Mouse (Mus musculus) retina, postnatal 7 days (tissue): ENCODE data around the gene Galnt3.
A peak's percentile ranks its signal among the peaks of the same experiment; 100 is the strongest.

ENCODE experiments used
- DNase-seq: peaks from one replicate; pipeline ENCODE4 v3.0.0-alpha.2; 2012; ENCODE audit warnings: low read depth, low spot score

The Galnt3 gene

GRCm38 (mm10) chr2:66107864-66108514, 16.8 kb downstream of the Galnt3 start:
- no peak for DNase-seq

GRCm38 (mm10) chr2:66103740-66104436, 20.9 kb downstream of the Galnt3 start:
- no peak for DNase-seq

GRCm38 (mm10) chr2:66101686-66102304, 23.0 kb downstream of the Galnt3 start:
- no peak for DNase-seq

DNA sequence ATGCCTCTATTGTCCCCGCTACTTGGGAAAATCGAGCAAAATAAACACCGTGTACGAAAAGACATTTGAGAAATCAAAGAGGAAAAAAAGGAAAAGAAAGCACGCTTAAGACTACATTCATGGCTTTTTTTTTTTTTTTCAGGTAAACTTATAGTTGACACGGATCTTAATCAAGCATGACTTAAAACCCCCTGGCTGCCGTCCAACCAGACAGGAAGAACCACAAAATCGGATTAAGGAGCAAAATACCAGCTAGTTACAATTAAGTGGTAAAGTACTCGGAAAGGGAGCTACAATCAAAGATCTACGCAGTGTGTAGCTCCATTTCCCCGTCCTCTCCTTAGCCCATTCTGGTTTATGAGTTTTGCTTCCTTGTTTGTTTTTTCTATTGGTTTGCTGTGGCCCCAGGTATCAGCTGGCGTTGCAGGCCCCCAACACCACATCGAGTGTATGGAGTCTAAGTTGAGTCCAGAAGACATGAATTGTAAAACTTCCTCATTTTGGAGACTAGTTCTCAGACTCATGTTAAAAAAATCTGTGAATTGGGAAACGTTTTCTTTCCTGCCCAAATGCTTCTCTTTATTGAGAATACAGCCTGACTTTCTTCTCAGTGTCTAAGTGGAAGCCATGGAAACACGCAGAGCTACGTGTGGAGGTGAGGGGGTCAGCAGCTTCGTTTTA, 24.0 kb downstream of the Galnt3 start:
- DNase-seq, result peak; percentile 33

GRCm38 (mm10) chr2:66100239-66100638, 24.6 kb downstream of the Galnt3 start:
- no peak for DNase-seq

DNA sequence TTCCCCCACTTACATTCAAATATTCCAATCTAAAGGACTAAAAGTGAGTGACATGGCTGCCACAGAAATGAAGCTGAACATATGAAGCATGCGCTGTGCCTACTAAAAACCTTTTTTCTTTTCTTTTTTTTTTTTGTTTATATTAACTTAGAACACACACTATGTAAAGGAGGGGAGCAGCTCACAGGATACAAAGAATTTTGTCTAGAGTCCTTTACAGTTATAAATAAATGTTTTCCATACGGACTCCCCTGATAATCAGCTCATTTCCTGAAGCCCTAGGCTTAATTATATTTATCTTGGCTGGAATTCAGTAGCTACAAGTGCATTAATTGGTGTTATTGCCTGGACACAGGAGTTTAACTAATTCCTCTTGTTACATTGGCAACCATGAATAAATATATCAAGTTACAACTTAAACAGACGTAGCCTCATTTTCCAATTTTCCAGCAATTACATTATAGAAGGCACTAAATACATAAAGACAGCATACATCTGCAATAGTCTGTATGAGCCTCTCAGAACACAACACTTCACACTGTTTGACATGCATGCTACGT, 30.1 kb downstream of the Galnt3 start:
- DNase-seq, result no peak

DNA sequence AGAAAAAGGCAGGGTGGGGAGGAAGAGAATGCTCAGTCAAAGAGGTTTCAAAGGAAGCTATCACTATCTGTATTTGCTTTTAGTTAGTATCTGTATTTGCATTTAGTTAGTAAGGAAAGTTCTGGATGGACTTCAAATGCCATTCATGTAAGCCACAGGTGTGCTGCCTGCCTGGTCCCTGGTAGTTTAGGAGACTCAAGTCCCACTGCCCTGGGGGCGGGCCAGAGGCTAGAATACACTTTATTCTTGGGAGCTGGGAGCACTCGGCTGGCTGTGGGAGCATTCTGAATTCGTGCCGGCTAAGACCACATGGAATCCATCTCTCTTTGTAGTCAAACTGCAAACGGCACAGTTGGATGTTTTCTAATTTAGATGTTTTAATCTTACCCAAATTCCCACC, 33.5 kb downstream of the Galnt3 start:
- DNase-seq, result no peak

DNA sequence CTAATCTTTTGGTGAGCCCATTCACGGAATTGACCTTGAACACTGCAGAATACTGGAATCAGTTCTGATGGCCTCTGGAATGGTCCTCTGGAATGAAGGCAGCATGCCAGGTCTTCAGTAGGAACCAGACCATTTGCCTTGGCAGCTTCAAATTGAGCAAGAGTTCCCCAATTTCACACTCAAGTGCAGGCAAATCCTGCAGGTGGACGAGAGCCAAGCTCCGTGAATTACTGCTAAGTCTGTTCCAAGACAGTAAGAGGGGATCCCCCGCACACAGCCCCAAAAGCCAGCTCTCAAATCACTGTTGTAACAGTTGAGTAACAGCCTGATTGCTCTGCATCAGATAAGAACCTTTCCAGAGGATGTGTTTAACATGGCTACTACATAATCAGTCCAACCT, 42.9 kb downstream of the Galnt3 start:
- no peak for DNase-seq

- no peak for DNase-seq
These were observed 44.1 kb downstream of the Galnt3 start for GRCm38 (mm10) chr2:66080731-66081130.

DNA sequence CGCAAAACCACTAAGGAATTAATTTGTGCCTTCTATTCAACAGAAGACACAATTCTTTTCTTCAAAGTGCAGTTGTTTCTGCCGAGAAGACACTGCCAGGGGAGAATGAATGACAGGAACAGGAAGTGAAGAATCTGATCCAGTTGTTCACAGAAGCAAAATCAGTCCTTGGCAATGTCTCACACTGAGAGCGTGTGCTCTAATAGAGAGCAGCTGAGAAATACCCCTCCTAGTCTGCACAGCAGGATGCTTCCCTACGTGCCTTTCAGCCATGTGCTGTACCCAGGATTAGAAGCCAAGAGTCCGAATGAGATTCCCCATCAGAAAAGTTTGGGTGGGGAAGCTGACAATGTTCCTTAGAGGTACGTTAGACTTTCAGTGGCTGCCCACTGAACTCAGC, 55.3 kb downstream of the Galnt3 start:
- no peak for DNase-seq

GRCm38 (mm10) chr2:66063291-66063690, 61.5 kb downstream of the Galnt3 start:
- DNase-seq, result no peak

DNA sequence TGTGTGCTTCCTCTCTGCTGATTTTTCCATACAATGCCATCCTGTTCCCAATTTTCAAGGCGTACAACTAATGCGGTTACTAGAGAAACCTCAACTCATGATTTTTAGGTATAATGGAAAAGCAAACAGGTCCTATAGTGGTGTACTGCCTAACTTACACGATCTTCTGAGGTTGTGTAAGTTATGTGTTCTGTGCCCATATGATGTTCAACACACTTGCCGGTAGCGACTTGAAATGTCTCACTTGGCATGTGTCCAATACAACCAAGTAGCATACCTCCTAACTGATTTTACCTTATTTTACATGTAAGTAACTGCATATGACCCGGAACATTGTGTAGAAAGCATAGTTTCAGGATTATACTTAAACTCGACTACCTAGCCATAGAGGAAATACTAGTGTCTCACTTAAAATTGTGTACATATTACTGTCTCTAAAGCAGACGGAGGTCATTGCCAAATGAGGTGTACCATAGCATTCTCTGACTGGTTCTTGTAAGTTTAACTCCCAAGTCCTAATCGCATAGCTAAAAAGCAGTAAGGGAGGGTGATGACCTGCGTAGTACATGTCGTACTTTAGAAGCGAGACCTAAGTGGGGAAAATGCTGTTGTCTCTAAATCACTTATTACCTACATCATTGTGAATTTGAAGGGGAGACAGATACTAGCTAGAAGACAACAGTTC, 80.2 kb downstream of the Galnt3 start:
- DNase-seq, result no peak

DNA sequence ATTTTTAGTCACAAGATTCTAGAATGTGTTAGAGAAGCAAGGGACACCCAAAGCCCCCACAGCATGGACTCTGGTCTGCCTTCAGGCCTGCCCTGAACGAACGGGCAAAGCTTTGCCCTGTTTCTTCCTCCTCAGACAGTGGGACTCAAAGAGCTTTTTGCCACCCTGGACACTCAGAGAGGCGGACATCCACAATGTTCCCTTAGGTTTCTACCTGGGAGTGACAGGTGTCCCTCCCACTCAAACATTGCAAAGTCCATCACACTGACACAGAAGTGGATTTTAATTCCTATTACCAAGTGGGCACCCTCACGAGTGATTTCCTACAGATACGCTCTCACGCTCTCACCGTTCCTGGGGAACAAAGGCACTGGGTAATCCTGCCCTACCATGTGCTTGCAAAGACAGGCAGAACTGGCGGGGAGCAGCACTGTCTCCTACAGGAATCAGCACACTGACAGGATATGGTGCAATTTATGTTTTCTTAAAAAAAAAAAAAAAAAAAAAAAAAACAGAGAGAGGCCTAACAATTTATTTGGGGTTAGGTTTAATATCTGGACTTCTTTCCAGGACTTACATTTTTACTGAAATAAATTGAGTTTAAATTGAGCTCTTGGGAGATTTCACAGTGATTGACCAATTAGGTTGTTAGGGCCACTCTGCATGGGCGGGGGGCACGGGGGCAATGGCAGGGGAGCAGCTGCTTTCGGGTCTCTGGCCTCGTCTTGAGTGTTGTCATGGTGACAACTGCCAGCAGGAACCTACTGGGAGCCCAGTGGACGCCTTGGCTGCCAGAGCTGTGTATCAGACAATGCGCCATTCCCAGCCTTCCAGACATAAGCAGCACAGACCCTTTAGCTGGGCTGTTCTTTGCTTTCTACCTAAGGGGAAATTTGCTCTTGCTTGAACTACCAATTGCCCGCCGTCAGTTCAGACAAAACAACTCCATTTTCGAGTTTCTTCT, 81.1 kb downstream of the Galnt3 start:
- no peak for DNase-seq

- DNase-seq, result peak; percentile 76
These were observed 82.8 kb downstream of the Galnt3 start for GRCm38 (mm10) chr2:66041917-66042419.

DNA sequence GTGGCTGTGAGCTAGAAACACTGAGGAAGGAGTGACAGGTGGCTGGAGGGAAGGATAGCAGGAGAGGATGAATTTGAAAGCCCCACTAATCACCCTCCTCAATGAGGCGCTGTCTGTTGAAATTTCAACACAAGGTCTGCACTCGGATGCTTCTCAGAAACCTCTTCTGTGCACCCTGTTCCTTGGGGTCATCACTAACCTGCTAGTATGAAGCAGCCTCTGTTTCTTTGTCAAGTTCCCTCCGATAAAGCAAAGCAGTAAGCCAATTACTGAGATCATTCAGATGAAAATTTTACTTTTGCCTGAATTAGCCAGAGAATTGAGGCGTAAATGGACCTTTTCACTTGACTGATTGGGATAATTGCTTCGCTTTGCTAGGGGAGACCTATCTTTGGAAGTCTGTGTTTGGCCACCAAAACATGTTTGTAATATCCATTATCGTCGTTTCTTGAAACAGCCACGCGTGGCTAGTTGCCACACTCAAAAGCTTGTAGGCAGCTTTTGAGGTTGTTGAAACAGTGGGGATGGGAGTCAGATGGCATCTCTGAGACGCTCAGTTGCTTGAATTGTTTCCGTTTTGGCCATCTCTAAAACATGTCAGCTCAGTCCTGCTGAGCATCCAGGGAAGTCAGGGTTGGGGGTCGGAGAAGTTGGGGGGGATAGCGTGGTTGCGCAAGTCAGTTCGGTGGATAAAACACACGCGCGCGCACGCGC, 83.4 kb downstream of the Galnt3 start:
- DNase-seq, result peak; percentile 20

DNA sequence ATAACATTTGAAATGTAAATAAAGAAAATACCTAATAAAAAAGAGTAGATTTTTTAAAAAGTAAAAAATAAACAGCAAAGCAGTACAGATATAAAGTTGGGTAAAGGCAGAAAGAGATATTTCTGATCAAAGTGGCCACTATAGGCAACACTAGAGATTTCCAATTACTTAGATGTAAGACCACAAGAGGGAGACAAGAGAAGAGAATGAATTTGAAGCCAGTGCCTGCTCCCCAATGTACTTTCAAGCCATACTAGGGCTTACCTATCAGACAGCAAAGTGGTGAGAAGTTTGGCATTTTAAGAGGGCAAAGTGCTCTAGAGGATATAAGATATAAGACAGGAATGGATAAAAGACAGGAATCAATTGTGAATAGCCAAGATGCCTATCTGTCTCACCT, 84.2 kb downstream of the Galnt3 start:
- no peak for DNase-seq

GRCm38 (mm10) chr2:66034907-66035679, 89.7 kb downstream of the Galnt3 start:
- DNase-seq, result peak; percentile 51
